Mouse (Mus musculus): Measurements from ENCODE around the gene Alpl. TPM values are rescaled to one million over a fixed set of nuclear protein-coding genes. Genes with fewer than 3 reads are reported as not detected.

Alpl gene
- polyA plus RNA-seq, 1 experiment: 158 TPM

GRCm38 (mm10) chr4:137772438-137773056 is 23.6 kb downstream of the Alpl start:
- H3K4me1 ChIP-seq (ENCODE audit: control insufficient read depth, insufficient read depth, low read length): peaks cover 46% of the 10 kb centered on the region

GRCm38 (mm10) chr4:137771749-137772148 is 24.4 kb downstream of the Alpl start:
- no peak overlapping the region for H3K9ac ChIP-seq (ENCODE audit: low read depth, poor library complexity, severe bottlenecking)
- H3K4me1 ChIP-seq (ENCODE audit: control insufficient read depth, insufficient read depth, low read length): peaks cover 43% of the 10 kb centered on the region
- TF ChIP-seq CTCF (IDR thresholded peaks at IDR 0.05; ENCODE audit: low read depth, low read length) (no peak), POLR2A (IDR thresholded peaks at IDR 0.05; ENCODE audit: insufficient read depth, low read length) (no peak), EP300 (IDR thresholded peaks at IDR 0.05; ENCODE audit: insufficient read depth, low read depth, low read length) (no peak)
- no peak overlapping the region for H3K4me3 ChIP-seq (ENCODE audit: low read depth, low read length)
- no peaks in the 10 kb centered on the region for H3K36me3 ChIP-seq (ENCODE audit: control insufficient read depth, insufficient read depth, low read length, poor library complexity, severe bottlenecking)
- H3K27me3 ChIP-seq (ENCODE audit: control insufficient read depth, insufficient read depth, low read length, poor library complexity, severe bottlenecking): no peaks in the 10 kb centered on the region
- H3K9me3 ChIP-seq (replicated peaks; ENCODE audit: control insufficient read depth, insufficient read depth, low read length, poor library complexity, severe bottlenecking): no peaks in the 10 kb centered on the region
- H3K27ac ChIP-seq (ENCODE audit: insufficient read depth, low read length): 0 out of 2 replicates have a peak overlapping the region, but pooled peaks have one; percentile 5

More at GRCm38 (mm10) chr4:137772438-137773056, 23.6 kb downstream of the Alpl start:
- H3K27ac ChIP-seq (ENCODE audit: insufficient read depth, low read length): no peak overlapping the region
- no peak overlapping the region for H3K4me3 ChIP-seq (ENCODE audit: low read depth, low read length)
- no peaks in the 10 kb centered on the region for H3K9me3 ChIP-seq (replicated peaks; ENCODE audit: control insufficient read depth, insufficient read depth, low read length, poor library complexity, severe bottlenecking)
- no peak for TF ChIP-seq POLR2A (IDR thresholded peaks at IDR 0.05; ENCODE audit: insufficient read depth, low read length)
- no peak for TF ChIP-seq CTCF (IDR thresholded peaks at IDR 0.05; ENCODE audit: low read depth, low read length)
- TF ChIP-seq EP300 (IDR thresholded peaks at IDR 0.05; ENCODE audit: insufficient read depth, low read depth, low read length): no peak
- H3K36me3 ChIP-seq (ENCODE audit: control insufficient read depth, insufficient read depth, low read length, poor library complexity, severe bottlenecking): no peaks in the 10 kb centered on the region
- no peak overlapping the region for H3K9ac ChIP-seq (ENCODE audit: low read depth, poor library complexity, severe bottlenecking)
- no peaks in the 10 kb centered on the region for H3K27me3 ChIP-seq (ENCODE audit: control insufficient read depth, insufficient read depth, low read length, poor library complexity, severe bottlenecking)

GRCm38 (mm10) chr4:137770901-137771612 is 25.1 kb downstream of the Alpl start:
- H3K4me1 ChIP-seq (ENCODE audit: control insufficient read depth, insufficient read depth, low read length): peaks cover 46% of the 10 kb centered on the region

GRCm38 (mm10) chr4:137769635-137770034 is 26.5 kb downstream of the Alpl start:
- no peak overlapping the region for H3K4me3 ChIP-seq (ENCODE audit: low read depth, low read length)
- no peak overlapping the region for H3K27ac ChIP-seq (ENCODE audit: insufficient read depth, low read length)
- H3K9me3 ChIP-seq (replicated peaks; ENCODE audit: control insufficient read depth, insufficient read depth, low read length, poor library complexity, severe bottlenecking): no peaks in the 10 kb centered on the region
- no peaks in the 10 kb centered on the region for H3K27me3 ChIP-seq (ENCODE audit: control insufficient read depth, insufficient read depth, low read length, poor library complexity, severe bottlenecking)
- no peak overlapping the region for H3K9ac ChIP-seq (ENCODE audit: low read depth, poor library complexity, severe bottlenecking)
- peaks cover 48% of the 10 kb centered on the region for H3K4me1 ChIP-seq (ENCODE audit: control insufficient read depth, insufficient read depth, low read length)
- TF ChIP-seq EP300 (IDR thresholded peaks at IDR 0.05; ENCODE audit: insufficient read depth, low read depth, low read length) (no peak), POLR2A (IDR thresholded peaks at IDR 0.05; ENCODE audit: insufficient read depth, low read length) (no peak)
- no peaks in the 10 kb centered on the region for H3K36me3 ChIP-seq (ENCODE audit: control insufficient read depth, insufficient read depth, low read length, poor library complexity, severe bottlenecking)

More at GRCm38 (mm10) chr4:137770901-137771612, 25.1 kb downstream of the Alpl start:
- Histone ChIP-seq H3K27ac (ENCODE audit: insufficient read depth, low read length) (no peak overlapping the region), H3K9ac (ENCODE audit: low read depth, poor library complexity, severe bottlenecking) (no peak overlapping the region), H3K27me3 (ENCODE audit: control insufficient read depth, insufficient read depth, low read length, poor library complexity, severe bottlenecking) (no peaks in the 10 kb centered on the region), H3K36me3 (ENCODE audit: control insufficient read depth, insufficient read depth, low read length, poor library complexity, severe bottlenecking) (no peaks in the 10 kb centered on the region), H3K9me3 (replicated peaks; ENCODE audit: control insufficient read depth, insufficient read depth, low read length, poor library complexity, severe bottlenecking) (no peaks in the 10 kb centered on the region), H3K4me3 (ENCODE audit: low read depth, low read length) (no peak overlapping the region)
- TF ChIP-seq POLR2A (IDR thresholded peaks at IDR 0.05; ENCODE audit: insufficient read depth, low read length) (no peak), EP300 (IDR thresholded peaks at IDR 0.05; ENCODE audit: insufficient read depth, low read depth, low read length) (peak; percentile 80; the same call in 1 of the 2 replicates)

GRCm38 (mm10) chr4:137768831-137769230 is 27.4 kb downstream of the Alpl start:
- H3K4me1 ChIP-seq (ENCODE audit: control insufficient read depth, insufficient read depth, low read length): peaks cover 46% of the 10 kb centered on the region
- no peak for TF ChIP-seq EP300 (IDR thresholded peaks at IDR 0.05; ENCODE audit: insufficient read depth, low read depth, low read length)
- no peak for TF ChIP-seq POLR2A (IDR thresholded peaks at IDR 0.05; ENCODE audit: insufficient read depth, low read length)
- no peak for TF ChIP-seq CTCF (IDR thresholded peaks at IDR 0.05; ENCODE audit: low read depth, low read length)
- no peaks in the 10 kb centered on the region for H3K27me3 ChIP-seq (ENCODE audit: control insufficient read depth, insufficient read depth, low read length, poor library complexity, severe bottlenecking)
- H3K9me3 ChIP-seq (replicated peaks; ENCODE audit: control insufficient read depth, insufficient read depth, low read length, poor library complexity, severe bottlenecking): no peaks in the 10 kb centered on the region
- H3K4me3 ChIP-seq (ENCODE audit: low read depth, low read length): no peak overlapping the region
- H3K36me3 ChIP-seq (ENCODE audit: control insufficient read depth, insufficient read depth, low read length, poor library complexity, severe bottlenecking): no peaks in the 10 kb centered on the region
- H3K9ac ChIP-seq (ENCODE audit: low read depth, poor library complexity, severe bottlenecking): no peak overlapping the region
- H3K27ac ChIP-seq (ENCODE audit: insufficient read depth, low read length): no peak overlapping the region

- Histone ChIP-seq H3K27ac (ENCODE audit: insufficient read depth, low read length) (no peak overlapping the region), H3K9me3 (replicated peaks; ENCODE audit: control insufficient read depth, insufficient read depth, low read length, poor library complexity, severe bottlenecking) (no peaks in the 10 kb centered on the region), H3K27me3 (ENCODE audit: control insufficient read depth, insufficient read depth, low read length, poor library complexity, severe bottlenecking) (no peaks in the 10 kb centered on the region), H3K4me3 (ENCODE audit: low read depth, low read length) (no peak overlapping the region), H3K36me3 (ENCODE audit: control insufficient read depth, insufficient read depth, low read length, poor library complexity, severe bottlenecking) (no peaks in the 10 kb centered on the region), H3K9ac (ENCODE audit: low read depth, poor library complexity, severe bottlenecking) (no peak overlapping the region), H3K4me1 (ENCODE audit: control insufficient read depth, insufficient read depth, low read length) (peaks cover 45% of the 10 kb centered on the region)
- no peak for TF ChIP-seq CTCF (IDR thresholded peaks at IDR 0.05; ENCODE audit: low read depth, low read length)
- TF ChIP-seq EP300 (IDR thresholded peaks at IDR 0.05; ENCODE audit: insufficient read depth, low read depth, low read length): no peak
- TF ChIP-seq POLR2A (IDR thresholded peaks at IDR 0.05; ENCODE audit: insufficient read depth, low read length): no peak
These were observed 27.8 kb downstream of the Alpl start for GRCm38 (mm10) chr4:137768381-137768780.

Measured in ES-Bruce4 (cell line).